Comparison of ENCODE assay signal across 2 mouse cellular contexts in the genomic region with DNA sequence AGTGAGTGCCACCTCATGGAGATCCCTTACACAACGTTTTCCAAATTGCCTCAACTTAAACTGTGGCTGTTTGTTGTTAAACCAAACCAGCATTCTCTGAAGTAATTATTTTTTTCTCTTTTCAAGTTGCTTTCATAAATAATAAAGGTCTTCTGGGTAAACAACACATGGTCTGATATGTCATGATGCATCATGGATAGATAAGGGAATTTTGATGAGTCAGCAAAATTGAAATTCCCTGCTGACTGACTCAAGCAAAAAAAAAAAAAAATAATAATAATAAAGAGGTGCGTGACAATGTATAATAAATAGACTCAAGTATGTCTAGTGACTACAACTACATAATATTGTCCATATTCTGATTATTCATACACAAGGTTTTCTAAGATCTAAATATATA.
TF ChIP-seq lines count a peak whose summit lies in the region.

No protein-coding gene starts in this region.

TF ChIP-seq in CH12.LX, 34 proteins besides CTCF, POLR2A, EP300 and RAD21:
- no peak for TF ChIP-seq E2F4 (IDR thresholded peaks at IDR 0.05; ENCODE audit: insufficient replicate concordance, low read depth, low read length)
- TF ChIP-seq TCF12 (IDR thresholded peaks at IDR 0.05; ENCODE audit: low read depth, low read length), result no peak
- TF ChIP-seq MAFK (IDR thresholded peaks at IDR 0.05; ENCODE audit: insufficient replicate concordance, low read length), result peak; percentile 99
- no peak for TF ChIP-seq GABPA (IDR thresholded peaks at IDR 0.05; ENCODE audit: insufficient replicate concordance, low read depth, low read length)
- TF ChIP-seq MEF2A (IDR thresholded peaks at IDR 0.05; ENCODE audit: borderline replicate concordance, low read depth, low read length), result no peak

TF ChIP-seq in MEL, 35 proteins besides CTCF, POLR2A, EP300 and RAD21 (continued from another document):
- TF ChIP-seq UBTF (IDR thresholded peaks at IDR 0.05; ENCODE audit: borderline replicate concordance, insufficient read depth, low read depth, low read length), result no peak
- TF ChIP-seq ZKSCAN1 (IDR thresholded peaks at IDR 0.05; ENCODE audit: low read depth, low read length), result no peak
- no peak for TF ChIP-seq POLR2AphosphoS2 (IDR thresholded peaks at IDR 0.05; ENCODE audit: low read length)
